Mouse (Mus musculus): ENCODE data around the gene Dgkz. TPM values are rescaled to one million over a fixed set of nuclear protein-coding genes. Genes with fewer than 3 reads are reported as not detected.

Gene Dgkz
- polyA plus RNA-seq, 1 experiment from 2014 or later = 26.0 TPM

DNA sequence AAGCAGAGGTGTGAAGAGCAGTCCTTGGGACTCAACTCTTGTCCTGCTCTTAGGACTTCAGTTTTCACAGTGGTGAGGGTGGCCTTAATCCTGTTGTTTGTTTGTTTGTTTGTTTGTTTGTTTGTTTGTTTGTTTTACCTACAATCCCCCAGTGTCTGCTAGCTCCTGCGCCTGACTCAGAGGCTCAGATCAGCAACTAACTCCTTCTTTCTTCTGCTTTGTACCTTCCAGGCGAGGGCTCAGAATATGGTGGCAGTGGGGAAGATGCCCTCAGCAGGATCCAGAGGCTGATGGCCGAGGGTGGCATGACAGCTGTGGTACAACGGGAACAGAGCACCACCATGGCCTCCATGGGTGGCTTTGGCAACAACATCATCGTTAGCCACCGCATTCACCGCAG is 58.6 kb downstream of the Dgkz start:
- Histone ChIP-seq H3K36me3 (peaks cover 74% of the 10 kb centered on the region), H3K4me1 (replicated peaks) (peaks cover 13% of the 10 kb centered on the region), H3K4me2 (no peak overlapping the region), H3K27ac (no peak overlapping the region), H3K9ac (no peak overlapping the region), H3K27me3 (peaks cover 33% of the 10 kb centered on the region), H3K9me3 (no peaks in the 10 kb centered on the region), H3K4me3 (no peak overlapping the region)
- ATAC-seq (ENCODE audit: low FRiP score) = no peak
- 91% methylated on average over 7 of the region's 7 CpGs for WGBS

- Histone ChIP-seq H3K4me3 (no peak overlapping the region), H3K9me3 (no peaks in the 10 kb centered on the region), H3K9ac (no peak overlapping the region), H3K36me3 (peaks cover 80% of the 10 kb centered on the region), H3K27me3 (peaks cover 27% of the 10 kb centered on the region), H3K4me1 (replicated peaks) (peaks cover 7% of the 10 kb centered on the region), H3K27ac (no peak overlapping the region), H3K4me2 (no peak overlapping the region)
- ATAC-seq (ENCODE audit: low FRiP score) = no peak
- WGBS = 95% methylated on average over 7 of the region's 7 CpGs
Measured at GRCm38 (mm10) chr2:91916346-91916977, 59.2 kb downstream of the Dgkz start.

GRCm38 (mm10) chr2:91913328-91914110 is 62.1 kb downstream of the Dgkz start:
- Histone ChIP-seq H3K4me1 (replicated peaks) (no peaks in the 10 kb centered on the region), H3K36me3 (peaks cover 89% of the 10 kb centered on the region), H3K9ac (no peak overlapping the region), H3K4me2 (no peak overlapping the region), H3K27ac (no peak overlapping the region), H3K9me3 (no peaks in the 10 kb centered on the region), H3K4me3 (no peak overlapping the region), H3K27me3 (no peaks in the 10 kb centered on the region)
- 86% methylated on average over 7 of the region's 7 CpGs for WGBS
- no peak for ATAC-seq (ENCODE audit: low FRiP score)

DNA sequence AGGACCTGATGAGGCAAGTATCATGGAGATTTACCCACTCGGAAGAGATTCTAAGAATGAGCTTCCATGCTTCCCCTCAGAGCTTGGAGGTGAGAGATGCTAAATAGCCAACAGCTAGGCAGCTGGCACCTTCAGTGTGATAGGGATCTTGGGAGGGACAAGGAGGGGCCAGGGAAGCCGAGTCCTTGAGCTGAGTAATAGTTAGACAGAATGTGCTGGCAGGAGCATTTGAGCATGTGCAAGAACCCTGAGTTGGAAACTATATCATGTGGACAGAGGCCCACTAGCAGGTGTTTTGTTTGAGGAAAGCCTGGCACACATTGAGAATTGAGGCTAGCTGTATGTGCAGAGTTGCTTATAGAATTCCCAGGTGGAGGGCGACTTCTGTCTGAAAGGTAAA is 63.0 kb downstream of the Dgkz start:
- no peak overlapping the region for H3K4me2 ChIP-seq
- H3K4me1 ChIP-seq (replicated peaks) = no peaks in the 10 kb centered on the region
- H3K9me3 ChIP-seq = no peaks in the 10 kb centered on the region
- 90% methylated on average over 3 of the region's 3 CpGs for WGBS
- H3K9ac ChIP-seq = no peak overlapping the region
- H3K4me3 ChIP-seq = no peak overlapping the region
- no peak overlapping the region for H3K27ac ChIP-seq
- no peak for ATAC-seq (ENCODE audit: low FRiP score)
- peaks cover 85% of the 10 kb centered on the region for H3K36me3 ChIP-seq
- H3K27me3 ChIP-seq = no peaks in the 10 kb centered on the region

DNA sequence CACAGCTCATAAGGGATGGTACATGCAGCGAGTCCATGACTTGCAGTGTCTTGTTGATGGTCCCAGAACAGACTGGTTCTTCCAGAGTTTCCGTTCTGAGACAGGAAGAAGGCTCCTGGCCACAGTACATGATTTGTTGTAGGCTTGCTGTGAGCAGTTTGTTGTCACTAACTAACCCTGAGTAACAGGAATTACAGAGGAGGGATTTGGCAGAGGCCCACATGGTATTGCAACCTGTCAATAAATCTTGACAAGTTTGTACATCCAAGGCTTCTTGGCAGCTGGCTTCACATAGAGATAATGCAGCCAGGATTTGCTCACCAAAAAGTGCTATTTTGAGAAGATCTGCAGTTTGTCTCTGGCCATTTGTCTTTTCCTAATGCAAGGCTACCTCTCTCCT is 69.5 kb downstream of the Dgkz start:
- peaks cover 12% of the 10 kb centered on the region for H3K4me1 ChIP-seq (replicated peaks)
- no peak overlapping the region for H3K9ac ChIP-seq
- 97% methylated on average over 2 of the region's 2 CpGs for WGBS
- H3K9me3 ChIP-seq = no peaks in the 10 kb centered on the region
- no peak overlapping the region for H3K4me3 ChIP-seq
- no peak overlapping the region for H3K27ac ChIP-seq
- peaks cover 30% of the 10 kb centered on the region for H3K36me3 ChIP-seq
- H3K4me2 ChIP-seq = no peak overlapping the region
- no peak for ATAC-seq (ENCODE audit: low FRiP score)
- H3K27me3 ChIP-seq = no peaks in the 10 kb centered on the region

- Histone ChIP-seq H3K36me3 (peaks cover 30% of the 10 kb centered on the region), H3K9ac (no peak overlapping the region), H3K9me3 (no peaks in the 10 kb centered on the region), H3K4me3 (no peak overlapping the region), H3K27me3 (no peaks in the 10 kb centered on the region), H3K4me2 (no peak overlapping the region), H3K4me1 (replicated peaks) (peaks cover 12% of the 10 kb centered on the region), H3K27ac (peak overlapping the region; percentile 75)
- WGBS = 53% methylated on average over 5 of the region's 5 CpGs
- ATAC-seq (ENCODE audit: low FRiP score) = 0 out of 2 replicates have a peak, but pooled peaks have one; percentile 68
Measured at GRCm38 (mm10) chr2:91904618-91905307, 70.9 kb downstream of the Dgkz start.

- H3K36me3 ChIP-seq = peaks cover 23% of the 10 kb centered on the region
- no peaks in the 10 kb centered on the region for H3K9me3 ChIP-seq
- H3K27ac ChIP-seq = no peak overlapping the region
- H3K9ac ChIP-seq = no peak overlapping the region
- no peak for ATAC-seq (ENCODE audit: low FRiP score)
- H3K4me1 ChIP-seq (replicated peaks) = peaks cover 12% of the 10 kb centered on the region
- WGBS = 91% methylated on average over 3 of the region's 3 CpGs
- H3K4me3 ChIP-seq = no peak overlapping the region
- no peak overlapping the region for H3K4me2 ChIP-seq
- H3K27me3 ChIP-seq = no peaks in the 10 kb centered on the region
Measured at GRCm38 (mm10) chr2:91903171-91903925, 72.3 kb downstream of the Dgkz start.

DNA sequence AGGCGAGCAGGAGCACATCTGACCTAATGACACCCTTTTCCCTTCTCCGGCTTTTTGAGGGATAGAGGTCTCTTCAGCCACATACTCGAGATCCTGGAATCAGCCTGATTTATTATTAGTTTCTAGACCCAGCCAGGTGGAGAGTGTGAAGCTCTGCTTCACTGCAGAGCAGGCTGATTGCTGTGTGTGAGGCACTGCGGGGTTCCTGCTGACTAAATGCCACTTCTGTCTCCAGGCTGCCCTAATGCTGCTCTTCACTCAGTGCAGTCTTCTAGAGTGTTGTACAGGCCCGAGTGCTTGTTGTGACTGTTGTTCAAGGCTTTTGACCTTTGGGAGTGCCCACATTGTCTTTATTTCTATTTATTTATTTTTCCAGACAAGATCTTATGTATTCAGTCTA is 73.3 kb downstream of the Dgkz start:
- peaks cover 12% of the 10 kb centered on the region for H3K4me1 ChIP-seq (replicated peaks)
- no peaks in the 10 kb centered on the region for H3K9me3 ChIP-seq
- WGBS = 65% methylated on average over 5 of the region's 5 CpGs
- peaks cover 19% of the 10 kb centered on the region for H3K36me3 ChIP-seq
- H3K4me3 ChIP-seq = no peak overlapping the region
- no peak overlapping the region for H3K4me2 ChIP-seq
- no peak for ATAC-seq (ENCODE audit: low FRiP score)
- no peak overlapping the region for H3K9ac ChIP-seq
- H3K27me3 ChIP-seq = no peaks in the 10 kb centered on the region
- no peak overlapping the region for H3K27ac ChIP-seq

DNA sequence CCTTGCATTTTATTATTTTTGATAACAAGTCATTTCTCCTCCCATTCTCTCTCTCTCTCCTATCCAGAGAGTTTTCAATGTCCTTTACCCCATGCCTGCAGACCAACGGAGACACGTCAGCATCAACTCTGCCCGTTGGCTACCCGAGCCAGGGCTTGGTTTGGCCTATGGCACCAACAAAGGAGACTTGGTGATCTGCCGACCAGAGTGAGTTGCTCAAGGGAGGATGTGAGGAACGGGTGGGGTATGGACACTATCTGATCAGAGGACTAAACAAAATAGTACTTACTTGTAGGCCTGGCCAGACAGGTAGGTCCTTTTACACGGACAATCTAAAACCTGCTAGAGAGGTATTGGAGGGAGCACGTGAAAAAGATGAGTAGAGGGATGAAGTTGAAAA is 75.2 kb downstream of the Dgkz start:
- peaks cover 13% of the 10 kb centered on the region for H3K36me3 ChIP-seq
- no peak for ATAC-seq (ENCODE audit: low FRiP score)
- WGBS = 92% methylated on average over 8 of the region's 8 CpGs

GRCm38 (mm10) chr2:91899141-91899540 is 76.5 kb downstream of the Dgkz start:
- WGBS = 92% methylated on average over 3 of the region's 3 CpGs
- no peaks in the 10 kb centered on the region for H3K27me3 ChIP-seq
- no peak overlapping the region for H3K4me3 ChIP-seq
- ATAC-seq (ENCODE audit: low FRiP score) = no peak
- no peaks in the 10 kb centered on the region for H3K4me1 ChIP-seq (replicated peaks)
- H3K36me3 ChIP-seq = peaks cover 13% of the 10 kb centered on the region
- H3K27ac ChIP-seq = no peak overlapping the region
- no peak overlapping the region for H3K9ac ChIP-seq
- no peaks in the 10 kb centered on the region for H3K9me3 ChIP-seq
- no peak overlapping the region for H3K4me2 ChIP-seq

More for the DNA sequence above, 75.2 kb downstream of the Dgkz start:
- H3K9me3 ChIP-seq = no peaks in the 10 kb centered on the region
- no peak overlapping the region for H3K4me2 ChIP-seq
- H3K4me1 ChIP-seq (replicated peaks) = peaks cover 11% of the 10 kb centered on the region
- no peaks in the 10 kb centered on the region for H3K27me3 ChIP-seq
- no peak overlapping the region for H3K9ac ChIP-seq
- no peak overlapping the region for H3K4me3 ChIP-seq
- no peak overlapping the region for H3K27ac ChIP-seq

GRCm38 (mm10) chr2:91897968-91898367 is 77.7 kb downstream of the Dgkz start:
- H3K4me3 ChIP-seq = no peak overlapping the region
- no peak for ATAC-seq (ENCODE audit: low FRiP score)
- no peak overlapping the region for H3K9ac ChIP-seq
- H3K4me2 ChIP-seq = no peak overlapping the region
- H3K9me3 ChIP-seq = no peaks in the 10 kb centered on the region
- peaks cover 13% of the 10 kb centered on the region for H3K36me3 ChIP-seq
- no peak overlapping the region for H3K27ac ChIP-seq
- H3K27me3 ChIP-seq = no peaks in the 10 kb centered on the region
- no peaks in the 10 kb centered on the region for H3K4me1 ChIP-seq (replicated peaks)

- no peak for ATAC-seq (ENCODE audit: low FRiP score)
- 91% methylated on average over 3 of the region's 3 CpGs for WGBS
- Histone ChIP-seq H3K9ac (no peak overlapping the region), H3K9me3 (no peaks in the 10 kb centered on the region), H3K4me1 (replicated peaks) (no peaks in the 10 kb centered on the region), H3K4me3 (no peak overlapping the region), H3K36me3 (peaks cover 6% of the 10 kb centered on the region), H3K4me2 (no peak overlapping the region), H3K27ac (no peak overlapping the region), H3K27me3 (no peaks in the 10 kb centered on the region)
Measured at GRCm38 (mm10) chr2:91895401-91895800, 80.3 kb downstream of the Dgkz start.

Measured in hindbrain, embryonic 13.5 days (tissue).